Mouse (Mus musculus): ENCODE results near the gene Itgb5. TPM values are rescaled to one million over a fixed set of nuclear protein-coding genes. Genes with fewer than 3 reads are reported as not detected.

Itgb5 gene
- total and polyA plus RNA-seq, 2 experiments from 2014 or later, result 18.4 to 46.7 TPM

DNA sequence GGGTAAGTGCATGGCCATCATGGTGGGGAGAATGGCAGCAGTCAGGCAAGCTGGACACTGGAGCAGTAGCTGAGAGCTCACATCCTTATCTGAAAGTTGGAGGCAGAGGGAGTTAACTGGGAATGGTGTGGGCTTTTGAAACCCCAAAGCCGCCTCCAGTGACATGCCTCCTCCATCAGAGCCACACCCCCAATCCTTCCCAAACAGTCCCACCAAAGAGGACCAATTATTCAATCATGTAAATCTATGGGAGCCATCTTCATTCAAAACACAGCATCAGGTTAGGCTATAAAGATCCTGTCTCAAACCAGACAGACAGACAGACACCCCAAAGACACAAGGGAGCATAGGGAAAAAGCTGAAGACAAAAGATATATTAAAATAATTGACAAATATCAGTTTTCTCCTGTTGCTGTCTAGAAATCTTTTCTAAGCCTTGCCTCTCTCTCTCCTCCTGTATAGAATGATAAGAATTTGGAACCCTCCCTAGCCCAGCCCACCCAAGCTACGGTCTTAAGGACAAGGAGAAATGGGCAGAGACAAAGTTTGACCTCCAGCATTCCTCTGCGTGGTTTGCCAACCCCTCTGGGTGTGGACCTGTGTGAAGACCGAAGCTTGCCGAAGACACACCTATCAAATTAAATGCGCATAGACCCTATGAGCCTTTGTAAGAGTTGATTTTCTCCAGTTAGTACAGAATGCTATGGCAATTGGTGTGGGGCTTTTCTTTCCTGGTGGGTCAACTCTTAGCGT, 10.9 kb upstream of the Itgb5 start:
- Histone ChIP-seq H3K27me3 (ENCODE audit: insufficient read depth, low read length) (no peaks in the 10 kb centered on the region), H3K4me1 (ENCODE audit: insufficient read depth, low read length) (no peaks in the 10 kb centered on the region), H3K36me3 (ENCODE audit: insufficient read depth, low read length) (no peaks in the 10 kb centered on the region), H3K4me3 (ENCODE audit: low read length) (no peak overlapping the region), H3K4me2 (ENCODE audit: low read depth, low read length) (no peak overlapping the region), H3K9ac (replicated peaks; ENCODE audit: low read length) (no peak overlapping the region), H3K27ac (no peak overlapping the region), H3K9me3 (ENCODE audit: low read length) (no peaks in the 10 kb centered on the region)
- TF ChIP-seq CTCF (IDR thresholded peaks at IDR 0.05; ENCODE audit: low read depth), result no peak
- ATAC-seq (no peak), DNase-seq (ENCODE audit: low spot score) (no peak)
- 90% methylated on average over 7 of the region's 7 CpGs for WGBS

DNA sequence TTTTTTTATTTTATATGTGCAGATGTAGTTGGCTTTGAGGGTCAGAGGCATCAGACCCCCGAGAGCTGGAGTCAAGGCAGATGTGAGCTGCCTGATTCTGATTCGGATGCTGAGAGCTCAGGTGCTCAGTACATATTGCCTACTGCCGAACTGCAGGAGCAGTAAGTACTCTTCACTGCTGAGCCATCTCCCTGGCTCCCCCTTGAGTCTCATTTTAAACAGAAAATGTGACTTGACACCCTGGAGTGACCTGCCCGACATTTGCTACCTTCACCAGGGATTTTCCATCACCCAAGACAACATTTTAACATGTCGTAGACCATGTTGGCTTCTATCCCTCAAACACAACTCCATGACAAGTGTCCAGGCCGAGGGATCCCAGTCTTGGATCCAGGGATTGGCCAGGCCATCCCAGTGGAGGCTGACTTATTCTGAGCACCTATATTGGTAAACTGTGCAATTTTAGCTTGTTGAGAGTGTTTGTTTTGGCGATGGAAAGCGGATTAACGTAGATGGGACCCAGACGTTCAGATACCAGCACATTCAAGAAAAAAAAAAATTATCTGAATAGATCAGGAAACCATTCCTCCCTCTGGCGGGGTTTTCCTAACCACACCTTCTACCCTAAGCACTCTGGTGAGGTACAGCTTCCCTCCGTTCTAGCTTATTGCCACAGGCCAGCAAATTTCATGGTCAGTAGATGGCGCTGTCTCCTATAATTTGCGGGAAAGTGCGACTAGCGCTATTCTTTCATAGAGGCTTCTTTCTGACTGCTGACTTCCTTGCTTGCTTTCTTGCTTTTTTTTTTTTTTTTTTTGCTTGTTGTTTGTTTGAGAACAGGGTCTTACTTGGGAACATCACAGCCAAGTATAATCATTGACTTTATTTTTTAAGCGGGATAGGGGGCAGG, 8.9 kb upstream of the Itgb5 start:
- Histone ChIP-seq H3K27me3 (ENCODE audit: insufficient read depth, low read length) (no peaks in the 10 kb centered on the region), H3K27ac (no peak overlapping the region), H3K4me3 (ENCODE audit: low read length) (no peak overlapping the region), H3K9me3 (ENCODE audit: low read length) (no peaks in the 10 kb centered on the region), H3K4me1 (ENCODE audit: insufficient read depth, low read length) (no peaks in the 10 kb centered on the region), H3K9ac (replicated peaks; ENCODE audit: low read length) (no peak overlapping the region), H3K36me3 (ENCODE audit: insufficient read depth, low read length) (no peaks in the 10 kb centered on the region), H3K4me2 (ENCODE audit: low read depth, low read length) (no peak overlapping the region)
- DNase-seq (ENCODE audit: low spot score) (peak; percentile 94), ATAC-seq (peak; percentile 58; the same call in 1 of the 2 replicates)
- TF ChIP-seq CTCF (IDR thresholded peaks at IDR 0.05; ENCODE audit: low read depth), result peak; percentile 92
- WGBS, result 21% methylated on average over 17 of the region's 17 CpGs

DNA sequence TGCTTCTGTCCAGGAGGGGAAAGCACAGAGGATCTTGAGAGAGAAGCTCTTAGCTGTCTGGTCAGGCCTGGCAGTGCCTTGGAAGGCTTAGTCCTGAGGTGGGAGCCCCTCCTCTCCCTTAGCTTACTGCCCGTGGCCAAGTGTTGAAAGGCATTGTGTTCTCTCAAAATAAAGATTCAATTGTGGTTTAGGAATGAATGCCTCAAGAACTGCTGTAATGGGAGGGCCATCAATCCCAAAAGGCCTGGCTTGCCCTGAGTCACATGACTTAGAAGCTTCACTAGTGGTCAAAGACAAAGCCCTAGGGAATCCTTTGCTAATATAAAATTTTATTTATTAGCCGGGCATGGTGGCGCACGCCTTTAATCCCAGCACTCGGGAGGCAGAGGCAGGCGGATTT, 4.9 kb upstream of the Itgb5 start:
- 83% methylated on average over 6 of the region's 6 CpGs for WGBS
- H3K9me3 ChIP-seq (ENCODE audit: low read length), result no peaks in the 10 kb centered on the region

DNA sequence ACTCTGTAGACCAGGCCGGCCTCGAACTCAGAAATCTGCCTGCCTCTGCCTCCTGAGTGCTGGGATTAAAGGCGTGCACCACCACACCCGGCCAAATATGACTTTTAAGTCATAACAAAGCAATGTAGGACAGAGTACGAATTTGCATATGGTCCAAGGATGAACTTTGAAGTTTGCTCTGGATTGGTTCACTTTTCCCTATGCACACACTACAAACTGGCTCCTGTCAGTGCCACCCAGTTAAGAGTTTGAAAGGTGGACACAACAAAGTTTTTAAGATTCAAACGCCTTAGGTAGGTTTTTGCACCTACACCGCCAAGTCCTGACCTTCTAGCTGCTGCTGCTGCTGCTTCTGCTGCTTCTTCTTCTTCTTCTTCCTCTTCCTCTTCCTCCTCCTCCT, 969 bp upstream of the Itgb5 start:
- Histone ChIP-seq H3K4me3 (ENCODE audit: low read length) (no peak overlapping the region), H3K36me3 (ENCODE audit: insufficient read depth, low read length) (no peaks in the 10 kb centered on the region), H3K27me3 (ENCODE audit: insufficient read depth, low read length) (peaks cover 14% of the 10 kb centered on the region; the same call in 1 of the 2 replicates), H3K9ac (replicated peaks; ENCODE audit: low read length) (no peak overlapping the region), H3K4me1 (ENCODE audit: insufficient read depth, low read length) (no peaks in the 10 kb centered on the region; the same call in 1 of the 2 replicates), H3K4me2 (ENCODE audit: low read depth, low read length) (no peak overlapping the region), H3K9me3 (ENCODE audit: low read length) (no peaks in the 10 kb centered on the region), H3K27ac (no peak overlapping the region)
- no peak for ATAC-seq
- TF ChIP-seq CTCF (IDR thresholded peaks at IDR 0.05; ENCODE audit: low read depth), result no peak
- WGBS, result 90% methylated on average over 7 of the region's 7 CpGs
- DNase-seq (ENCODE audit: low spot score), result no peak

More for the DNA sequence above, 4.9 kb upstream of the Itgb5 start:
- Histone ChIP-seq H3K4me2 (ENCODE audit: low read depth, low read length) (no peak overlapping the region), H3K36me3 (ENCODE audit: insufficient read depth, low read length) (no peaks in the 10 kb centered on the region), H3K27me3 (ENCODE audit: insufficient read depth, low read length) (no peaks in the 10 kb centered on the region), H3K4me1 (ENCODE audit: insufficient read depth, low read length) (no peaks in the 10 kb centered on the region), H3K9ac (replicated peaks; ENCODE audit: low read length) (no peak overlapping the region), H3K27ac (no peak overlapping the region), H3K4me3 (ENCODE audit: low read length) (no peak overlapping the region)
- no peak for TF ChIP-seq CTCF (IDR thresholded peaks at IDR 0.05; ENCODE audit: low read depth)
- ATAC-seq, result no peak
- DNase-seq (ENCODE audit: low spot score), result no peak

DNA sequence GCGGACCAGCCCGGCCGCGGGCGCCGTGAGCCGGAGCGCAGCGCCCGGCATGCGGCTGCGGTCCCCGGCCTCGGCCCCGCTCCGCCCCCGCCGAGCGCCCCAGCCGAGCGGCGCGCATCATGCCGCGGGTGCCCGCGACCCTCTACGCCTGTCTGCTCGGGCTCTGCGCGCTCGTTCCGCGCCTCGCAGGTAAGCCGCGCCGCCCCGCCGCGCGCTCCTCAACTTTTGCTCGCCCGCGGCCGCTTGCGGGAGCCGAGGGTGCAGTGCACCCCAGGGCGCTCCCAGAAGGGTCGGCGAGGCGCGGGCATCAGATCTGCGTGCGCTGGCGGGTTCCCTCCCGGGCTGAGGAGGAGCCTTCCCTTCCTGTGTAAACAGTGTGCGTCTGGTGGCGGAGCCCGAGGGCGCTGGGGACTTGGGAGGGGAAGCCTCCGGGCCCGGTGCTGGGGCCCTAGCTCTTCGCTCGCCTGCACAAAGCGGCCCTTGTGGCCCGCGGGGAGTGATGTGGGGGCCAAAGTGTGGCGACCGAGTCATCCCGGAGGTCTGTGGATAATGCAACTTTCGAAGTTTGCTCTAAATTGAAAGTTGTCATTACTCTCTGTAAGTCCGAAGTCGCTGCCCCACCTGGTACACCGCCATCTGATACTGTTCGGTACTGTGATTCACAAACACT, 512 bp downstream of the Itgb5 start:
- Histone ChIP-seq H3K27me3 (ENCODE audit: insufficient read depth, low read length) (peaks cover 14% of the 10 kb centered on the region; the same call in 1 of the 2 replicates), H3K4me1 (ENCODE audit: insufficient read depth, low read length) (peaks cover 6% of the 10 kb centered on the region; the same call in 1 of the 2 replicates), H3K9me3 (ENCODE audit: low read length) (no peaks in the 10 kb centered on the region), H3K4me3 (ENCODE audit: low read length) (peak overlapping the region; percentile 56), H3K4me2 (ENCODE audit: low read depth, low read length) (peak overlapping the region; percentile 74), H3K9ac (replicated peaks; ENCODE audit: low read length) (peak overlapping the region; percentile 50), H3K36me3 (ENCODE audit: insufficient read depth, low read length) (no peaks in the 10 kb centered on the region), H3K27ac (peak overlapping the region; percentile 37)
- ATAC-seq (peak; percentile 75), DNase-seq (ENCODE audit: low spot score) (peak; percentile 39)
- 3% methylated on average over 59 of the region's 76 CpGs for WGBS
- TF ChIP-seq CTCF (IDR thresholded peaks at IDR 0.05; ENCODE audit: low read depth), result no peak

DNA sequence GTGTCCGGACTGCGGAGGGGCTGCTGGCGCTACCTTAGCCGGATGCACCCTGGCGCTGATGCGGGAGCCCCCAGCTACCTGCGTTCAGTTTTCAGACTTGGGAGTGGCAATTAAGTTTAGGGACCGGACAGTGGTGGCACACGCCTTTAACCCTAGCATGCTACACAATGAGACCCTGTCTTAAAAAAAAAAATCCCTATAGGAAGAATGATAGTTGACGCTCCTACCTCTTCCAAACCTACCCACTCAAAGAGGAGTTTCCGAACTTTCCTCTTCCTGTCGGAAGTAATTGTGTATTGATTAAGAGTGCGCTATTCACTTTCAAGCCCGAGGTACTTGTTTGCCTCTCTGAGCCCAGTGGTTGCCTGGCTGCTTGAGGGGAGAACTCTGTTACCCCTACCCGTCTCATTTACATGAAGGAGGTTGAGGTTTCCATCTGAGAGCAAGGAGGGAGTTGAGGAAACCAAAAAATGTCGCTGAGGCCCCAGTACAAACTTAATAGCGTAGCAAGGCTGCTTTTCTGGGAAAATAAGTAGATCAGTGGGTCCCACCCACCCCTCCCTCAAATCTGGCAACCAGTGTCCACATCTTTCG, 1.1 kb downstream of the Itgb5 start:
- DNase-seq (ENCODE audit: low spot score) (no peak), ATAC-seq (no peak)
- Histone ChIP-seq H3K36me3 (ENCODE audit: insufficient read depth, low read length) (no peaks in the 10 kb centered on the region), H3K9ac (replicated peaks; ENCODE audit: low read length) (peak overlapping the region; percentile 50), H3K4me3 (ENCODE audit: low read length) (peak overlapping the region; percentile 56), H3K27ac (no peak overlapping the region), H3K4me2 (ENCODE audit: low read depth, low read length) (peak overlapping the region; percentile 74), H3K9me3 (ENCODE audit: low read length) (no peaks in the 10 kb centered on the region), H3K27me3 (ENCODE audit: insufficient read depth, low read length) (peaks cover 21% of the 10 kb centered on the region), H3K4me1 (ENCODE audit: insufficient read depth, low read length) (peaks cover 6% of the 10 kb centered on the region; the same call in 1 of the 2 replicates)
- 4% methylated on average over 18 of the region's 18 CpGs for WGBS
- no peak for TF ChIP-seq CTCF (IDR thresholded peaks at IDR 0.05; ENCODE audit: low read depth)
